Mouse (Mus musculus): Measurements from ENCODE around the gene Olfr773. TPM values are rescaled to one million over a fixed set of nuclear protein-coding genes. Genes with fewer than 3 reads are reported as not detected.

Olfr773 gene
- polyA plus RNA-seq (2017; shearing (Covaris generic)) = not detected

GRCm38 (mm10) chr10:129187319-129187718 lies at the start of gene Olfr773:
TSS of gene Olfr773 (minus strand) at chr10:129187419.

GRCm38 (mm10) chr10:129235904-129236303 lies 48.7 kb upstream of the Olfr773 start, which contains the start of gene Olfr774:
TSS of gene Olfr774 (plus strand) at chr10:129236204.

GRCm38 (mm10) chr10:129177821-129178220 lies 9.4 kb downstream of the Olfr773 start, which contains the start of gene Olfr772:
TSS of gene Olfr772 (minus strand) at chr10:129177921.

GRCm38 (mm10) chr10:129164651-129165050 lies 22.6 kb downstream of the Olfr773 start, which contains the start of gene Olfr771:
TSS of gene Olfr771 (minus strand) at chr10:129164751.

GRCm38 (mm10) chr10:129138898-129139297 lies 48.3 kb downstream of the Olfr773 start, which contains the start of gene Olfr770:
TSS of gene Olfr770 (minus strand) at chr10:129138998.

Other genes with a start within 250 kb of the Olfr773 start
- gene Mettl7b, start 226.4 kb downstream of the Olfr773 start, polyA plus RNA-seq (2017; shearing (Covaris generic)) = not detected
- not detected for gene Olfr9, start 198.0 kb downstream of the Olfr773 start, polyA plus RNA-seq (2017; shearing (Covaris generic))
- gene Olfr763, start 176.6 kb downstream of the Olfr773 start, polyA plus RNA-seq (2017; shearing (Covaris generic)) = not detected
- gene Olfr764-ps1, start 147.5 kb downstream of the Olfr773 start, polyA plus RNA-seq (2017; shearing (Covaris generic)) = not detected
- gene Olfr765, start 137.4 kb downstream of the Olfr773 start, polyA plus RNA-seq (2017; shearing (Covaris generic)) = not detected
- gene Olfr766-ps1, start 118.4 kb downstream of the Olfr773 start, polyA plus RNA-seq (2017; shearing (Covaris generic)) = not detected
- gene Olfr767, start 104.5 kb downstream of the Olfr773 start, polyA plus RNA-seq (2017; shearing (Covaris generic)) = not detected
- gene Olfr768, start 88.0 kb downstream of the Olfr773 start, polyA plus RNA-seq (2017; shearing (Covaris generic)) = not detected
- 0.04 TPM for gene Olfr769, start 69.6 kb downstream of the Olfr773 start, polyA plus RNA-seq (2017; shearing (Covaris generic))
- not detected for gene Olfr770, start 48.4 kb downstream of the Olfr773 start, polyA plus RNA-seq (2017; shearing (Covaris generic))
- gene Olfr771, start 22.7 kb downstream of the Olfr773 start, polyA plus RNA-seq (2017; shearing (Covaris generic)) = not detected
- not detected for gene Olfr772, start 9.5 kb downstream of the Olfr773 start, polyA plus RNA-seq (2017; shearing (Covaris generic))
- gene Olfr774, start 48.8 kb upstream of the Olfr773 start, polyA plus RNA-seq (2017; shearing (Covaris generic)) = not detected
- not detected for gene Olfr775, start 61.0 kb upstream of the Olfr773 start, polyA plus RNA-seq (2017; shearing (Covaris generic))
- not detected for gene Olfr776, start 71.7 kb upstream of the Olfr773 start, polyA plus RNA-seq (2017; shearing (Covaris generic))
- not detected for gene Olfr777, start 84.1 kb upstream of the Olfr773 start, polyA plus RNA-seq (2017; shearing (Covaris generic))
- not detected for gene Olfr780, start 130.7 kb upstream of the Olfr773 start, polyA plus RNA-seq (2017; shearing (Covaris generic))
- gene Olfr781, start 141.4 kb upstream of the Olfr773 start, polyA plus RNA-seq (2017; shearing (Covaris generic)) = not detected
- gene Olfr782, start 161.4 kb upstream of the Olfr773 start, polyA plus RNA-seq (2017; shearing (Covaris generic)) = not detected
- gene Olfr784, start 196.7 kb upstream of the Olfr773 start, polyA plus RNA-seq (2017; shearing (Covaris generic)) = 0.07 TPM
- not detected for gene Olfr785, start 218.0 kb upstream of the Olfr773 start, polyA plus RNA-seq (2017; shearing (Covaris generic))
- not detected for gene Olfr786, start 239.9 kb upstream of the Olfr773 start, polyA plus RNA-seq (2017; shearing (Covaris generic))

Measured in CD4-positive, CD25-positive, alpha-beta regulatory T cell (primary cell).